Mouse (Mus musculus): ENCODE measurements around the gene Gm15140. TPM values are rescaled to one million over a fixed set of nuclear protein-coding genes. Genes with fewer than 3 reads are reported as not detected.
"Not testable (repeated sequence)": the region's sequence is repeated elsewhere in the genome, so short reads cannot be mapped to it uniquely, and the experiment has no call there.

Gene Gm15140
- polyA plus RNA-seq (2015; fragmentation: Nextera tagmentation; extraction: Ambion mirVana): not detected in 2 replicates

GRCm38 (mm10) chrX:154120585-154120984 lies at the start of gene Gm15140:
Gene Gm15140 (minus strand): TSS chrX:154120685.
- H3K9me3 ChIP-seq (ENCODE audit: control insufficient read depth, low read length); H3K36me3 ChIP-seq (ENCODE audit: control insufficient read depth, insufficient read depth, low read length); H3K4me3 ChIP-seq (ENCODE audit: low read length); H3K27ac ChIP-seq (ENCODE audit: low read length); ATAC-seq; H3K4me2 ChIP-seq (ENCODE audit: low read depth, low read length); H3K4me1 ChIP-seq (ENCODE audit: control insufficient read depth, insufficient read depth, low read length); H3K27me3 ChIP-seq (replicated peaks; ENCODE audit: control insufficient read depth, insufficient read depth, low read length); H3K9ac ChIP-seq (ENCODE audit: low read depth, low read length): not testable (repeated sequence)
- WGBS: 54% methylated on average over 1 of the region's 1 CpGs

Other genes with a start within 250 kb of the Gm15140 start
- not detected in 2 replicates for gene Samt1, start 108.0 kb downstream of the Gm15140 start, polyA plus RNA-seq (2015; fragmentation: Nextera tagmentation; extraction: Ambion mirVana)
- gene 4921511M17Rik, start 86.9 kb downstream of the Gm15140 start, polyA plus RNA-seq (2015; fragmentation: Nextera tagmentation; extraction: Ambion mirVana): not detected in 2 replicates
- gene Gm10057, start 65.6 kb downstream of the Gm15140 start, polyA plus RNA-seq (2015; fragmentation: Nextera tagmentation; extraction: Ambion mirVana): not detected in 2 replicates
- gene 4930524N10Rik, start 222.7 kb upstream of the Gm15140 start, polyA plus RNA-seq (2015; fragmentation: Nextera tagmentation; extraction: Ambion mirVana): not detected in 2 replicates

Measured in intestine, embryonic 16.5 days (tissue).